Mouse (Mus musculus): ENCODE results near the gene Ank.
"Not testable (repeated sequence)": the region's sequence is repeated elsewhere in the genome, so short reads cannot be mapped to it uniquely, and the experiment has no call there.

The Ank gene

GRCm38 (mm10) chr15:27466131-27467080 is at the start of gene Ank:
Gene Ank (plus strand): TSS chr15:27466677.
- peak; percentile 81 to 89 for DNase-seq

- no peak for DNase-seq
Observed at GRCm38 (mm10) chr15:27418566-27419331, 47.7 kb upstream of the Ank start.

- DNase-seq = no peak
Observed at GRCm38 (mm10) chr15:27421531-27421930, 44.9 kb upstream of the Ank start.

GRCm38 (mm10) chr15:27427581-27427980 is 38.9 kb upstream of the Ank start:
- DNase-seq = no peak

GRCm38 (mm10) chr15:27430241-27430640 is 36.2 kb upstream of the Ank start:
- no peak for DNase-seq

- DNase-seq = no peak
Observed at GRCm38 (mm10) chr15:27432851-27433615, 33.4 kb upstream of the Ank start.

- no peak for DNase-seq
Observed at GRCm38 (mm10) chr15:27435409-27435808, 31.1 kb upstream of the Ank start.

GRCm38 (mm10) chr15:27436194-27436593 is 30.3 kb upstream of the Ank start:
- no peak for DNase-seq

- no peak for DNase-seq
Observed at GRCm38 (mm10) chr15:27441053-27441452, 25.4 kb upstream of the Ank start.

GRCm38 (mm10) chr15:27441529-27441928 is 24.9 kb upstream of the Ank start:
- no peak for DNase-seq

GRCm38 (mm10) chr15:27441951-27442350 is 24.5 kb upstream of the Ank start:
- DNase-seq = no peak

- peak in 1 of 2 experiments; percentile 10 for DNase-seq
Observed at GRCm38 (mm10) chr15:27444772-27445347, 21.6 kb upstream of the Ank start.

- no peak for DNase-seq
Observed at GRCm38 (mm10) chr15:27450689-27451088, 15.8 kb upstream of the Ank start.

GRCm38 (mm10) chr15:27451760-27452159 is 14.7 kb upstream of the Ank start:
- DNase-seq = no peak

- DNase-seq = no peak
Observed at GRCm38 (mm10) chr15:27452496-27452895, 14.0 kb upstream of the Ank start.

- DNase-seq = no peak
Observed at GRCm38 (mm10) chr15:27457001-27457400, 9.5 kb upstream of the Ank start.

GRCm38 (mm10) chr15:27459781-27460180 is 6.7 kb upstream of the Ank start:
- DNase-seq = not testable (repeated sequence)

GRCm38 (mm10) chr15:27461336-27462245 is 4.9 kb upstream of the Ank start:
- DNase-seq = peak in 1 of 2 experiments; percentile 11

GRCm38 (mm10) chr15:27463876-27464275 is 2.6 kb upstream of the Ank start:
- DNase-seq = no peak

- DNase-seq = peak in 1 of 2 experiments; percentile 45
Observed at GRCm38 (mm10) chr15:27465391-27466005, 979 bp upstream of the Ank start.

- DNase-seq = no peak
Observed at GRCm38 (mm10) chr15:27467081-27467491, 609 bp downstream of the Ank start.

All from kidney, postnatal 4 days (tissue).